ENCODE assay signal across 8 mouse cellular contexts in the genomic region with DNA sequence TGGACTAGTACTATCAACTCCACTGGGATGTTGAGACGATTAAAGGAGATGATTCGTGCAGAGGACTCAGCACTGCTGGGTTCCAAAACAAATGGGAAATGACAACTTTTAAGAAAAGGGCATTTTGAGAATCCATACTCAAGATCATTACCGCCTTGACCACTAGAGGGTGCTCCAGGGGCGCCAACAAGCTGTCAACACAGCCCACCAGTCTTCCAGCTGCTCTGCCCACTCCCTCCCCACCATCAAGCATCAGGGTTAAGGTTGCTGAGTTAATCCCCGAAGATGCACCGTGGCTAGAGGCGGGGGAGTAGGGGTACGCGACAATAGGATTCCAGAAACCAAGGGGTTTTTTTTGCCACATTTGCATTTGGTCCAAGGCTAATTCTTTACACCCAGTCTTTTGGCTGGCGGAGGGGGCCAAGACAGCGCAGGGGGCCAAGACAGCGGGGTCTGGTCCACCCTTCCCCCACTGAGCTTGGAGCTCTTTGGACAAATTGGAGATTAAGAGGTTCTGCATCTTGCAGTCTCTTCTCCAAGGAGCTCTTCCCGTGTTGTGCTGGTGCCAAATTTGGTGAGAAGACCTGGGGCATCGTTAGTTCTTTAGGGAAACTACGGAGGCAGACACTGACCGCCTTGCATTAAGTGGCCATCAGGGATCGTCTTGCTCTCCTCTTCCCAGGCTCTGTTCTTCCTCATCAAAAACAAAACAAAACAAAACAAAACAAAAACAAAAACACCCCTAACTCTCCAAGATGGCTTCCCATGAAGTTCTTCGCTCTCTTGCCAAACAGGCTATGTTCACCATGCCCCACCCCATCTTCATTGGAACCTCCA. TPM values are rescaled to one million over a fixed set of nuclear protein-coding genes. Genes with fewer than 3 reads are reported as not detected.
A peak's percentile ranks its signal among the peaks of the same experiment; 100 is the strongest.
DNase-seq lines count a peak whose midpoint lies in the region; ATAC-seq and TF ChIP-seq lines count a peak whose summit lies in the region.

No protein-coding gene starts in this region.

- peaks cover 7% of the 10 kb centered on the region; the same call in 1 of the 2 replicates for H3K36me3 ChIP-seq in intestine, embryonic 16.5 days (ENCODE audit: control insufficient read depth, insufficient read depth, low read length)
- peaks cover 39% of the 10 kb centered on the region for H3K36me3 ChIP-seq in limb, embryonic 14.5 days (ENCODE audit: control insufficient read depth, insufficient read depth, low read length)
- peaks cover 15% of the 10 kb centered on the region; the same call in 1 of the 2 replicates for H3K36me3 ChIP-seq in midbrain, postnatal 0 days (ENCODE audit: insufficient read depth, low read length)

- no peak for ATAC-seq in intestine, embryonic 16.5 days
- no peak for ATAC-seq in limb, embryonic 14.5 days (ENCODE audit: low FRiP score, low read depth)
- ATAC-seq in midbrain, postnatal 0 days (ENCODE audit: low FRiP score) = no peak

- peaks cover 14% of the 10 kb centered on the region for H3K4me1 ChIP-seq in intestine, embryonic 16.5 days (ENCODE audit: control insufficient read depth, insufficient read depth, low read length)
- H3K4me1 ChIP-seq in limb, embryonic 14.5 days (ENCODE audit: control insufficient read depth, insufficient read depth, low read length) = peaks cover 28% of the 10 kb centered on the region
- H3K4me1 ChIP-seq in midbrain, postnatal 0 days (ENCODE audit: insufficient read depth, low read length) = peaks cover 14% of the 10 kb centered on the region

- peak overlapping the region; percentile 95 for H3K4me2 ChIP-seq in intestine, embryonic 16.5 days (ENCODE audit: low read depth, low read length)
- peak overlapping the region; percentile 81 for H3K4me2 ChIP-seq in limb, embryonic 14.5 days (replicated peaks; ENCODE audit: low read depth, low read length, severe bottlenecking)
- H3K4me2 ChIP-seq in midbrain, postnatal 0 days (ENCODE audit: low read depth, low read length, poor library complexity, severe bottlenecking) = peak overlapping the region; percentile 100

- DNase-seq in left cerebral cortex, adult 18-20 months (ENCODE audit: low spot score in 2 of 2) = peak; percentile 84 to 91
- no peak for DNase-seq in left cerebral cortex, adult 11 months (ENCODE audit: low spot score)
- DNase-seq in embryo, embryonic 10.5 days (ENCODE audit: low spot score) = peak; percentile 92
- peak; percentile 66 to 84 for DNase-seq in gastrocnemius, postnatal 4 days (ENCODE audit: low spot score in 2 of 2)
- peak; percentile 86 for DNase-seq in limb, embryonic 14.5 days (ENCODE audit: low spot score)
- peak; percentile 90 for DNase-seq in midbrain, postnatal 0 days (ENCODE audit: low spot score)
- DNase-seq in spleen, postnatal 4 days (ENCODE audit: low spot score in 2 of 2) = peak; percentile 76 to 91

- no peak for TF ChIP-seq POLR2A in limb, embryonic 14.5 days (IDR thresholded peaks at IDR 0.05; ENCODE audit: borderline replicate concordance, extremely low read depth, insufficient read depth, insufficient read length)

- no peaks in the 10 kb centered on the region for H3K9me3 ChIP-seq in intestine, embryonic 16.5 days (ENCODE audit: control insufficient read depth, low read length)
- H3K9me3 ChIP-seq in limb, embryonic 14.5 days (ENCODE audit: control insufficient read depth, low read length) = no peaks in the 10 kb centered on the region
- no peaks in the 10 kb centered on the region for H3K9me3 ChIP-seq in midbrain, postnatal 0 days (ENCODE audit: low read length)

- H3K4me3 ChIP-seq in intestine, embryonic 16.5 days (ENCODE audit: low read length) = peak overlapping the region; percentile 77
- peak overlapping the region; percentile 69 for H3K4me3 ChIP-seq in limb, embryonic 14.5 days (replicated peaks; ENCODE audit: low read length)
- H3K4me3 ChIP-seq in midbrain, postnatal 0 days (ENCODE audit: low read depth, low read length) = peak overlapping the region; percentile 79

- no peaks in the 10 kb centered on the region for H3K27me3 ChIP-seq in intestine, embryonic 16.5 days (replicated peaks; ENCODE audit: control insufficient read depth, insufficient read depth, low read length)
- H3K27me3 ChIP-seq in limb, embryonic 14.5 days (ENCODE audit: control insufficient read depth, insufficient read depth, low read length) = no peaks in the 10 kb centered on the region
- no peaks in the 10 kb centered on the region for H3K27me3 ChIP-seq in midbrain, postnatal 0 days (ENCODE audit: insufficient read depth, low read length)

- 36% methylated on average over 18 of the region's 18 CpGs for WGBS in intestine, embryonic 16.5 days
- WGBS in limb, embryonic 14.5 days = 31% methylated on average over 18 of the region's 18 CpGs
- 10% methylated on average over 18 of the region's 18 CpGs for WGBS in midbrain, postnatal 0 days

- TF ChIP-seq CTCF in midbrain, postnatal 0 days (IDR thresholded peaks at IDR 0.05) = peak; percentile 92

- peak overlapping the region; percentile 87 for H3K27ac ChIP-seq in intestine, embryonic 16.5 days (ENCODE audit: low read length)
- peak overlapping the region; percentile 95; the same call in 1 of the 2 replicates for H3K27ac ChIP-seq in limb, embryonic 14.5 days (replicated peaks; ENCODE audit: low read depth, low read length)
- 0 out of 2 replicates have a peak overlapping the region, but pooled peaks have one; percentile 98 for H3K27ac ChIP-seq in midbrain, postnatal 0 days (ENCODE audit: low read depth, low read length)

- H3K9ac ChIP-seq in intestine, embryonic 16.5 days (ENCODE audit: low read depth, low read length) = peak overlapping the region; percentile 72; the same call in 1 of the 2 replicates
- peak overlapping the region; percentile 80 for H3K9ac ChIP-seq in limb, embryonic 14.5 days (ENCODE audit: low read depth, low read length, severe bottlenecking)
- peak overlapping the region; percentile 85; the same call in 1 of the 2 replicates for H3K9ac ChIP-seq in midbrain, postnatal 0 days (replicated peaks; ENCODE audit: low read length, poor library complexity, severe bottlenecking)

RNA-seq across cellular contexts. Expression of gene Npcd, which starts 1.8 kb away (rescaled TPM):
- total RNA-seq in left cerebral cortex, adult 18-20 months (2021) = 10 to 100 TPM in 1 of 2 experiments, 1 to 10 TPM in 1; 6.8 to 28.8 TPM
- total RNA-seq in gastrocnemius, postnatal 4 days (2021) = 1 to 10 TPM; 1.3 to 1.5 TPM
- polyA plus RNA-seq in intestine, embryonic 16.5 days (2015; fragmentation: Nextera tagmentation; extraction: Ambion mirVana) = not detected in 2 replicates
- polyA plus RNA-seq in limb, embryonic 14.5 days (2012; rRNA removed) = 1.7 TPM in 1 of 2 replicates, not detected in the other
- polyA plus RNA-seq in limb, embryonic 14.5 days (2014; fragmentation: Nextera tagmentation; extraction: Ambion mirVana) = 0.50 and 0.99 TPM in 2 replicates
- total RNA-seq in midbrain, postnatal 0 days (2014; rRNA removed) = 8.2 and 12.1 TPM in 2 replicates
- polyA plus RNA-seq in midbrain, postnatal 0 days (2015; fragmentation: Nextera tagmentation; extraction: Ambion mirVana) = 3.2 and 4.6 TPM in 2 replicates

RNA-seq across cellular contexts. Expression of gene Cbx6, which starts 2.2 kb away (rescaled TPM):
- total RNA-seq in left cerebral cortex, adult 18-20 months (2021) = 100 to 1,000 TPM; 323 TPM
- total RNA-seq in gastrocnemius, postnatal 4 days (2021) = 10 to 100 TPM; 58.9 to 59.7 TPM
- 31.4 and 31.6 TPM in 2 replicates for polyA plus RNA-seq in intestine, embryonic 16.5 days (2015; fragmentation: Nextera tagmentation; extraction: Ambion mirVana)
- 83.4 and 95.0 TPM in 2 replicates for polyA plus RNA-seq in limb, embryonic 14.5 days (2012; rRNA removed)
- polyA plus RNA-seq in limb, embryonic 14.5 days (2014; fragmentation: Nextera tagmentation; extraction: Ambion mirVana) = 49.1 and 49.9 TPM in 2 replicates
- 109 and 118 TPM in 2 replicates for total RNA-seq in midbrain, postnatal 0 days (2014; rRNA removed)
- 65.0 and 70.6 TPM in 2 replicates for polyA plus RNA-seq in midbrain, postnatal 0 days (2015; fragmentation: Nextera tagmentation; extraction: Ambion mirVana)

RNA-seq across cellular contexts. Expression of gene Nptxr, which starts 27.7 kb away (rescaled TPM):
- total RNA-seq in left cerebral cortex, adult 18-20 months (2021) = 100 to 1,000 TPM; 691 to 759 TPM
- total RNA-seq in gastrocnemius, postnatal 4 days (2021) = 1 to 10 TPM; 7.7 to 8.2 TPM
- 1.3 and 1.8 TPM in 2 replicates for polyA plus RNA-seq in intestine, embryonic 16.5 days (2015; fragmentation: Nextera tagmentation; extraction: Ambion mirVana)
- 9.3 and 11.3 TPM in 2 replicates for polyA plus RNA-seq in limb, embryonic 14.5 days (2012; rRNA removed)
- 2.6 and 4.7 TPM in 2 replicates for polyA plus RNA-seq in limb, embryonic 14.5 days (2014; fragmentation: Nextera tagmentation; extraction: Ambion mirVana)
- 254 and 288 TPM in 2 replicates for total RNA-seq in midbrain, postnatal 0 days (2014; rRNA removed)
- 84.2 and 97.8 TPM in 2 replicates for polyA plus RNA-seq in midbrain, postnatal 0 days (2015; fragmentation: Nextera tagmentation; extraction: Ambion mirVana)

RNA-seq across cellular contexts. Expression of gene Dnal4, which starts 54.6 kb away (rescaled TPM):
- 10 to 100 TPM; 53.0 to 56.9 TPM for total RNA-seq in left cerebral cortex, adult 18-20 months (2021)
- 10 to 100 TPM; 19.0 to 19.2 TPM for total RNA-seq in gastrocnemius, postnatal 4 days (2021)
- 38.8 and 43.0 TPM in 2 replicates for polyA plus RNA-seq in intestine, embryonic 16.5 days (2015; fragmentation: Nextera tagmentation; extraction: Ambion mirVana)
- 70.2 and 88.9 TPM in 2 replicates for polyA plus RNA-seq in limb, embryonic 14.5 days (2012; rRNA removed)
- polyA plus RNA-seq in limb, embryonic 14.5 days (2014; fragmentation: Nextera tagmentation; extraction: Ambion mirVana) = 60.9 and 68.2 TPM in 2 replicates
- 40.8 and 44.0 TPM in 2 replicates for total RNA-seq in midbrain, postnatal 0 days (2014; rRNA removed)
- 55.9 and 59.7 TPM in 2 replicates for polyA plus RNA-seq in midbrain, postnatal 0 days (2015; fragmentation: Nextera tagmentation; extraction: Ambion mirVana)

RNA-seq across cellular contexts. Expression of gene Apobec3, which starts 59.2 kb away (rescaled TPM):
- 1 to 10 TPM; 4.3 to 5.0 TPM for total RNA-seq in left cerebral cortex, adult 18-20 months (2021)
- total RNA-seq in gastrocnemius, postnatal 4 days (2021) = 10 to 100 TPM; 10.2 to 13.4 TPM
- polyA plus RNA-seq in intestine, embryonic 16.5 days (2015; fragmentation: Nextera tagmentation; extraction: Ambion mirVana) = 12.9 and 16.2 TPM in 2 replicates
- 16.0 and 18.0 TPM in 2 replicates for polyA plus RNA-seq in limb, embryonic 14.5 days (2012; rRNA removed)
- polyA plus RNA-seq in limb, embryonic 14.5 days (2014; fragmentation: Nextera tagmentation; extraction: Ambion mirVana) = 12.0 and 13.2 TPM in 2 replicates
- 3.4 and 5.4 TPM in 2 replicates for total RNA-seq in midbrain, postnatal 0 days (2014; rRNA removed)
- polyA plus RNA-seq in midbrain, postnatal 0 days (2015; fragmentation: Nextera tagmentation; extraction: Ambion mirVana) = 3.3 and 3.4 TPM in 2 replicates

Comparison
In these comparisons a context has a peak if more than half of its experiments do, and no peak if none do; other contexts are left out.
1. RNA of gene Nptxr, which starts 27.7 kb away (total RNA-seq): 691 to 759 TPM in left cerebral cortex, adult 18-20 months and 254 to 288 TPM in midbrain, postnatal 0 days; 7.7 to 8.2 TPM in gastrocnemius, postnatal 4 days; every median in the first group is over 10 times any median in the second.
2. Peak in every context shown above with its lines, with median percentiles within 50 percentile points of each other: H3K27ac ChIP-seq, H3K4me2 ChIP-seq, H3K4me3 ChIP-seq and H3K9ac ChIP-seq.